Mouse (Mus musculus) E14TG2a.4 (cell line): Measurements from ENCODE around the gene Ppp1r14d.

Experiments
- CTCF ChIP-seq: conservative IDR thresholded peaks from 2 replicates; pipeline ENCODE4 v1.5.1; 2014; ENCODE audit warnings: low read length
- NANOG ChIP-seq: IDR thresholded peaks from 2 replicates; pipeline ENCODE4 v1.6.1; 2014; ENCODE audit warnings: borderline replicate concordance, low read length, mixed read lengths
- POU5F1 ChIP-seq: IDR thresholded peaks from 2 replicates; pipeline ENCODE4 v1.6.1; 2014; ENCODE audit warnings: low read length, borderline replicate concordance

DNA sequence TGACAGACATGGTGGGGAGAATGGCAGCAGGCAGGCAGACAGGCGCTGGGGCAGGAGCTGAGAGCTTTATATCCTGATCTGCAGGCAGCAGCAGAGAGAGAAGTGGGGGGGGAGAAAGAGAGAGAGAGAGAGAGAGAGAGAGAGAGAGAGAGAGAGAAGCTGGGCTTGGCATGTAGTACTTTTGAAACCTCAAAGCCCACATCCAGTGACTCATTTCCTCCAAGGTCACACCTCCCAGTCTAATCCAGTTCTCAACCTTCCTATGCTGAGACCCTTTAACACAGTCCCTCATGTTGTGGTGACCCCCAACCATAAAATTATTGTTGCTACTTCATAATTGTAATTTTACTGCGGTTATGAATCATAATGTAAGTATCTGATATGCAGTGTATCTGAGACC is 59.4 kb downstream of the Ppp1r14d start:
- no peak for TF ChIP-seq CTCF
- no peak for TF ChIP-seq POU5F1
- no peak for TF ChIP-seq NANOG
